In genomic region chr13:98505489-98505857, GRCm38 (mm10) we compare ENCODE assay signal across 10 mouse cellular contexts. TPM values are rescaled to one million over a fixed set of nuclear protein-coding genes. Genes with fewer than 3 reads are reported as not detected.
DNase-seq lines count a peak whose midpoint lies in the region; ATAC-seq and TF ChIP-seq lines count a peak whose summit lies in the region.
"Had no signal": no experiment of that assay in that cellular context is flagged by ENCODE, and none has a peak within 500 bp of the region (broad histone marks: within the 10 kb centered on the region; RNA-seq: fewer than 3 reads in every experiment).

No protein-coding gene starts in this region.

- no peak overlapping the region for H3K27ac ChIP-seq in hindbrain, embryonic 11.5 days (ENCODE audit: low read depth, low read length)
- no peak overlapping the region for H3K27ac ChIP-seq in hindbrain, embryonic 13.5 days
- no peak overlapping the region for H3K27ac ChIP-seq in neural tube, embryonic 15.5 days (replicated peaks)
- no peak overlapping the region for H3K27ac ChIP-seq in intestine, postnatal 0 days (ENCODE audit: low read depth, low read length)
- H3K27ac ChIP-seq: liver, embryonic 12.5 days had no signal

- 6% methylated on average over 11 of the region's 11 CpGs for WGBS in hindbrain, embryonic 11.5 days
- WGBS in hindbrain, embryonic 13.5 days: 5% methylated on average over 11 of the region's 11 CpGs
- WGBS in neural tube, embryonic 15.5 days: 7% methylated on average over 11 of the region's 11 CpGs
- WGBS in intestine, postnatal 0 days: 14% methylated on average over 11 of the region's 11 CpGs

- peaks cover 14% of the 10 kb centered on the region for H3K4me1 ChIP-seq in hindbrain, embryonic 11.5 days (replicated peaks; ENCODE audit: control insufficient read depth, insufficient read depth, low read length)
- H3K4me1 ChIP-seq in hindbrain, embryonic 13.5 days (replicated peaks): peaks cover 21% of the 10 kb centered on the region
- H3K4me1 ChIP-seq in neural tube, embryonic 15.5 days: peaks cover 13% of the 10 kb centered on the region
- peaks cover 5% of the 10 kb centered on the region; the same call in 1 of the 2 replicates for H3K4me1 ChIP-seq in intestine, postnatal 0 days (replicated peaks; ENCODE audit: control insufficient read depth, insufficient read depth, low read length)

- no peak for TF ChIP-seq CTCF in intestine, postnatal 0 days (IDR thresholded peaks at IDR 0.05; ENCODE audit: low read depth)

- H3K36me3 ChIP-seq in hindbrain, embryonic 11.5 days (ENCODE audit: control insufficient read depth, insufficient read depth, low read length): no peaks in the 10 kb centered on the region
- H3K36me3 ChIP-seq in hindbrain, embryonic 13.5 days: no peaks in the 10 kb centered on the region
- H3K36me3 ChIP-seq in neural tube, embryonic 15.5 days: no peaks in the 10 kb centered on the region
- H3K36me3 ChIP-seq in intestine, postnatal 0 days (ENCODE audit: control insufficient read depth, insufficient read depth): no peaks in the 10 kb centered on the region
- H3K36me3 ChIP-seq: liver, embryonic 12.5 days had no signal

- no peak overlapping the region for H3K4me3 ChIP-seq in hindbrain, embryonic 11.5 days (ENCODE audit: low read depth, low read length)
- H3K4me3 ChIP-seq in hindbrain, embryonic 13.5 days: no peak overlapping the region
- no peak overlapping the region for H3K4me3 ChIP-seq in neural tube, embryonic 15.5 days (replicated peaks)
- peak overlapping the region; percentile 41; the same call in 1 of the 2 replicates for H3K4me3 ChIP-seq in intestine, postnatal 0 days (ENCODE audit: low read depth, low read length)

- ATAC-seq in hindbrain, embryonic 11.5 days (ENCODE audit: low FRiP score): no peak
- ATAC-seq in hindbrain, embryonic 13.5 days (ENCODE audit: low FRiP score): no peak
- no peak for ATAC-seq in neural tube, embryonic 15.5 days (ENCODE audit: low FRiP score)
- ATAC-seq in intestine, postnatal 0 days: no peak
- ATAC-seq: liver, embryonic 12.5 days had no signal

- DNase-seq in hindbrain, embryonic 11.5 days (ENCODE audit: low spot score): peak; percentile 52
- peak; percentile 29 for DNase-seq in neural tube, embryonic 10.5 days (ENCODE audit: extremely low spot score, low spot score)
- no peak for DNase-seq in thymus, postnatal 10 days (ENCODE audit: low spot score in 2 of 2)
- DNase-seq in right cerebral cortex, postnatal 25 days: no peak
- DNase-seq: thymus, postnatal 25 days had no signal

- H3K4me2 ChIP-seq in hindbrain, embryonic 11.5 days (replicated peaks; ENCODE audit: low read depth, low read length): no peak overlapping the region
- H3K4me2 ChIP-seq in hindbrain, embryonic 13.5 days: no peak overlapping the region
- no peak overlapping the region for H3K4me2 ChIP-seq in neural tube, embryonic 15.5 days
- peak overlapping the region; percentile 61; the same call in 1 of the 2 replicates for H3K4me2 ChIP-seq in intestine, postnatal 0 days (replicated peaks; ENCODE audit: low read depth)

- no peak overlapping the region for H3K9ac ChIP-seq in hindbrain, embryonic 11.5 days (ENCODE audit: low read depth, low read length)
- no peak overlapping the region for H3K9ac ChIP-seq in hindbrain, embryonic 13.5 days
- no peak overlapping the region for H3K9ac ChIP-seq in neural tube, embryonic 15.5 days (replicated peaks)
- H3K9ac ChIP-seq in intestine, postnatal 0 days (ENCODE audit: low read depth, low read length): no peak overlapping the region
- H3K9ac ChIP-seq: liver, embryonic 12.5 days had no signal

- peaks cover 68% of the 10 kb centered on the region for H3K27me3 ChIP-seq in hindbrain, embryonic 11.5 days (ENCODE audit: control insufficient read depth, insufficient read depth, low read length)
- H3K27me3 ChIP-seq in hindbrain, embryonic 13.5 days: peaks cover 93% of the 10 kb centered on the region
- H3K27me3 ChIP-seq in neural tube, embryonic 15.5 days (replicated peaks): peaks cover 74% of the 10 kb centered on the region
- peaks cover 80% of the 10 kb centered on the region for H3K27me3 ChIP-seq in intestine, postnatal 0 days (replicated peaks; ENCODE audit: control insufficient read depth, insufficient read depth, low read length)
- H3K27me3 ChIP-seq: CH12.LX had no signal

- no peaks in the 10 kb centered on the region for H3K9me3 ChIP-seq in hindbrain, embryonic 11.5 days (ENCODE audit: control insufficient read depth, low read length)
- no peaks in the 10 kb centered on the region for H3K9me3 ChIP-seq in hindbrain, embryonic 13.5 days
- H3K9me3 ChIP-seq in neural tube, embryonic 15.5 days (replicated peaks): no peaks in the 10 kb centered on the region
- no peaks in the 10 kb centered on the region for H3K9me3 ChIP-seq in intestine, postnatal 0 days (ENCODE audit: control insufficient read depth)
- H3K9me3 ChIP-seq: liver, embryonic 12.5 days had no signal

RNA-seq across cellular contexts. Expression of gene Gm10320, which starts 13.7 kb away (rescaled TPM):
- polyA plus RNA-seq in hindbrain, embryonic 11.5 days (2014; fragmentation: Nextera tagmentation; extraction: Ambion mirVana): 0.78 and 0.94 TPM in 2 replicates
- polyA plus RNA-seq in hindbrain, embryonic 13.5 days (2015; fragmentation: Nextera tagmentation; extraction: Ambion mirVana): 0.99 and 1.1 TPM in 2 replicates
- polyA plus RNA-seq in neural tube, embryonic 15.5 days (2015; fragmentation: Nextera tagmentation; extraction: Ambion mirVana): 0.74 and 1.0 TPM in 2 replicates
- 1.9 and 2.4 TPM in 2 replicates for polyA plus RNA-seq in intestine, postnatal 0 days (2015; fragmentation: Nextera tagmentation; extraction: Ambion mirVana)

Comparison
In these comparisons a context has a peak if more than half of its experiments do, and no peak if none do; other contexts are left out.
1. DNase-seq: peak in hindbrain, embryonic 11.5 days (single experiment) and neural tube, embryonic 10.5 days (single experiment); none in thymus, postnatal 10 days (0 of 2) and right cerebral cortex, postnatal 25 days (single experiment).